Mouse (Mus musculus) gastrocnemius, postnatal 25 days (tissue): ENCODE data around the gene Phb2. TPM values are rescaled to one million over a fixed set of nuclear protein-coding genes. Genes with fewer than 3 reads are reported as not detected.

Experiments
- DNase-seq: peaks from one replicate; pipeline ENCODE4 v3.0.0; 2022
- total RNA-seq, 2 experiments: library from RNA; stranded (reverse); gene quantifications; 1 replicate in 1 of 2; 2 replicates in 1 of 2; pipeline ENCODE4 v1.2.3; 2021

Gene Phb2
- total RNA-seq, 2 experiments from 2014 or later, result 157 TPM

- DNase-seq, result no peak
Measured at GRCm38 (mm10) chr6:124690517-124690916, 21.6 kb upstream of the Phb2 start.

GRCm38 (mm10) chr6:124693243-124693981 lies 18.7 kb upstream of the Phb2 start:
- no peak for DNase-seq

GRCm38 (mm10) chr6:124694166-124694955 lies 17.8 kb upstream of the Phb2 start:
- DNase-seq, result peak; percentile 53

- no peak for DNase-seq
Measured at GRCm38 (mm10) chr6:124696441-124697150, 15.5 kb upstream of the Phb2 start.

GRCm38 (mm10) chr6:124698751-124699150 lies 13.4 kb upstream of the Phb2 start:
- no peak for DNase-seq

GRCm38 (mm10) chr6:124699366-124699765 lies 12.8 kb upstream of the Phb2 start:
- DNase-seq, result no peak

GRCm38 (mm10) chr6:124699962-124700610 lies 12.1 kb upstream of the Phb2 start:
- DNase-seq, result peak; percentile 77

GRCm38 (mm10) chr6:124701338-124701737 lies 10.8 kb upstream of the Phb2 start:
- DNase-seq, result no peak

GRCm38 (mm10) chr6:124702102-124702783 lies 9.9 kb upstream of the Phb2 start:
- DNase-seq, result no peak

GRCm38 (mm10) chr6:124702784-124703103 lies 9.4 kb upstream of the Phb2 start:
- DNase-seq, result peak; percentile 41

- no peak for DNase-seq
Measured at GRCm38 (mm10) chr6:124703789-124704188, 8.3 kb upstream of the Phb2 start.

- no peak for DNase-seq
Measured at GRCm38 (mm10) chr6:124704417-124704816, 7.7 kb upstream of the Phb2 start.

- DNase-seq, result no peak
Measured at GRCm38 (mm10) chr6:124706061-124706627, 6.0 kb upstream of the Phb2 start.

GRCm38 (mm10) chr6:124708289-124708889 lies 3.7 kb upstream of the Phb2 start:
- DNase-seq, result no peak

- no peak for DNase-seq
Measured at GRCm38 (mm10) chr6:124712918-124713317, 782 bp downstream of the Phb2 start.

GRCm38 (mm10) chr6:124716864-124717490 lies 4.8 kb downstream of the Phb2 start:
- DNase-seq, result no peak

- DNase-seq, result no peak
Measured at GRCm38 (mm10) chr6:124717968-124718367, 5.8 kb downstream of the Phb2 start.

- no peak for DNase-seq
Measured at GRCm38 (mm10) chr6:124718703-124719102, 6.6 kb downstream of the Phb2 start.

GRCm38 (mm10) chr6:124719354-124719978 lies 7.3 kb downstream of the Phb2 start:
- DNase-seq, result no peak

- DNase-seq, result no peak
Measured at GRCm38 (mm10) chr6:124720904-124721303, 8.8 kb downstream of the Phb2 start.
